Mouse (Mus musculus) ES-CJ7 (cell line): ENCODE measurements at regions not wholly inside any gene's neighbourhood (a gene's known extent, or its start where the extent isn't known, plus 50 kb on each side); places are given as distances from the start of the nearest gene placed in this dataset.
A peak's percentile ranks its signal among the peaks of the same experiment; 100 is the strongest.

ENCODE experiments used
- DNase-seq: peaks from one replicate; pipeline ENCODE4 v3.0.0; 2011; ENCODE audit warnings: low read depth, low spot score

- DNase-seq = peak; percentile 40
Observed at GRCm38 (mm10) chr17:74138517-74138916, 90.8 kb upstream of the Srd5a2 start.

- peak; percentile 71 for DNase-seq
Observed at GRCm38 (mm10) chr17:74134976-74135375, 87.3 kb upstream of the Srd5a2 start.

- no peak for DNase-seq
Observed at GRCm38 (mm10) chr17:74131534-74131933, 83.8 kb upstream of the Srd5a2 start.

- DNase-seq = no peak
Observed at GRCm38 (mm10) chr17:74122944-74123343, 75.2 kb upstream of the Srd5a2 start.

GRCm38 (mm10) chr17:74120969-74121368, 73.3 kb upstream of the Srd5a2 start:
- DNase-seq = no peak
